Mouse (Mus musculus) liver, embryonic 14.5 days (tissue): ENCODE measurements around the gene Gm5134. TPM values are rescaled to one million over a fixed set of nuclear protein-coding genes. Genes with fewer than 3 reads are reported as not detected.

Experiments used
- ATAC-seq: fragments of 200-750 bp; cut with Nextera tagmentation; 2 replicates; pipeline ENCODE4 v1.8.0; 2017; ENCODE audit warnings: moderate number of reproducible peaks, mild to moderate bottlenecking, moderate library complexity; ENCODE audit not compliant: insufficient read depth
- DNase-seq, 3 experiments: peaks; one replicate each; pipeline ENCODE4 v3.0.0-alpha.2; 2012 to 2013; ENCODE audit warnings: low read depth in 3 of 3, low spot score in 3 of 3
- H3K27ac ChIP-seq: fragments of 300-500 bp; sonication (generic); 2 replicates; pipeline ENCODE4 v1.5.1; 2014; ENCODE audit warnings: moderate library complexity, mild to moderate bottlenecking, control low read depth, inconsistent platforms
- H3K27me3 ChIP-seq: fragments of 300-500 bp; sonication (generic); 2 replicates; pipeline ENCODE4 v1.6.1; 2014; ENCODE audit warnings: mild to moderate bottlenecking, low read length, moderate library complexity; ENCODE audit not compliant: control insufficient read depth, insufficient read depth
- H3K36me3 ChIP-seq: fragments of 300-500 bp; sonication (generic); replicated peaks from 2 replicates; pipeline ENCODE4 v1.6.1; 2014; ENCODE audit warnings: low read depth; ENCODE audit not compliant: control insufficient read depth, insufficient read depth
- H3K4me1 ChIP-seq, 2 experiments: fragments of 200-500 bp in 1 of 2; fragments of 300-500 bp in 1 of 2; sonication (generic) in 1 of 2; replicated peaks; 2 replicates each; pipeline ENCODE4 v1.6.1; 2012 to 2014; ENCODE audit warnings: antibody characterized with exemption in 1 of 2, inconsistent platforms in 1 of 2, low read length in 1 of 2; ENCODE audit not compliant: control insufficient read depth in 2 of 2, insufficient read depth in 2 of 2
- H3K4me2 ChIP-seq: fragments of 300-500 bp; sonication (generic); 2 replicates; pipeline ENCODE4 v1.6.1; 2014; ENCODE audit warnings: low read depth, mild to moderate bottlenecking, control low read depth, moderate library complexity
- H3K4me3 ChIP-seq, 2 experiments: fragments of 200-500 bp in 1 of 2; fragments of 300-500 bp in 1 of 2; sonication (generic) in 1 of 2; 2 replicates each; pipeline ENCODE4 v1.5.1; 2012 to 2014; ENCODE audit warnings: low read depth in 2 of 2, low read length in 2 of 2, mild to moderate bottlenecking in 2 of 2, control low read depth in 1 of 2, inconsistent platforms in 1 of 2, moderate library complexity in 1 of 2; ENCODE audit not compliant: insufficient read depth in 1 of 2
- H3K9ac ChIP-seq: fragments of 300-500 bp; sonication (generic); replicated peaks from 2 replicates; pipeline ENCODE4 v1.6.1; 2014; ENCODE audit warnings: mild to moderate bottlenecking, control low read depth, moderate library complexity
- H3K9me3 ChIP-seq: fragments of 300-500 bp; sonication (generic); 2 replicates; pipeline ENCODE4 v1.6.1; 2016; ENCODE audit warnings: low read length, mixed read lengths; ENCODE audit not compliant: control insufficient read depth
- CTCF ChIP-seq: IDR thresholded peaks from 2 replicates; pipeline ENCODE4 v1.5.1; 2016; ENCODE audit warnings: antibody characterized with exemption, low read depth, control low read depth
- EP300 ChIP-seq: IDR thresholded peaks from 2 replicates; pipeline ENCODE4 v1.6.1; 2016; ENCODE audit warnings: antibody characterized with exemption, low read depth
- WGBS: fragments of 180-500 bp; shearing (Covaris S2); extraction: QIAGEN DNeasy Blood & Tissue Kit; methylation state at CpG from one replicate; pipeline ENCODE4 v1.1.7; 2014; ENCODE audit not compliant: insufficient replicate concordance; 5-methylcytosine and 5-hydroxymethylcytosine counted together
- microRNA-seq: library from miRNA; unstranded; fragments of <30 nt; microRNA quantifications from one replicate; pipeline ENCODE4, GENCODE M21; 2016
- polyA plus RNA-seq, 2 experiments: library from polyadenylated mRNA; depleted of rRNA in 1 of 2; stranded (reverse) in 1 of 2; unstranded in 1 of 2; fragments of >200 nt; fragmentation: Nextera tagmentation in 1 of 2; extraction: Ambion mirVana in 1 of 2; gene quantifications; 2 replicates each; pipeline versions ENCODE4 v1.2.1 to v1.2.3; 2012 to 2014

Gm5134 gene
- polyA plus RNA-seq, 2 experiments, result 0.08 TPM; not detected in 1

- Histone ChIP-seq H3K27me3 (no peaks in the 10 kb centered on the region), H3K9ac (no peak overlapping the region), H3K9me3 (no peaks in the 10 kb centered on the region), H3K4me2 (no peak overlapping the region; the same call in 1 of the 2 replicates), H3K4me1 (peaks cover 0 to 6% of the 10 kb centered on the region in 2 experiments; a peak in 2 of 4 replicates), H3K27ac (no peak overlapping the region), H3K4me3 (no peak overlapping the region), H3K36me3 (no peaks in the 10 kb centered on the region)
- 11% methylated on average over 1 of the region's 1 CpGs for WGBS
- no peak for TF ChIP-seq EP300
- no peak for TF ChIP-seq CTCF
- peak; percentile 47; the same call in 1 of the 2 replicates for ATAC-seq
- no peak for DNase-seq
Observed at GRCm38 (mm10) chr10:76046754-76047153, 92.4 kb downstream of the Gm5134 start.

DNA sequence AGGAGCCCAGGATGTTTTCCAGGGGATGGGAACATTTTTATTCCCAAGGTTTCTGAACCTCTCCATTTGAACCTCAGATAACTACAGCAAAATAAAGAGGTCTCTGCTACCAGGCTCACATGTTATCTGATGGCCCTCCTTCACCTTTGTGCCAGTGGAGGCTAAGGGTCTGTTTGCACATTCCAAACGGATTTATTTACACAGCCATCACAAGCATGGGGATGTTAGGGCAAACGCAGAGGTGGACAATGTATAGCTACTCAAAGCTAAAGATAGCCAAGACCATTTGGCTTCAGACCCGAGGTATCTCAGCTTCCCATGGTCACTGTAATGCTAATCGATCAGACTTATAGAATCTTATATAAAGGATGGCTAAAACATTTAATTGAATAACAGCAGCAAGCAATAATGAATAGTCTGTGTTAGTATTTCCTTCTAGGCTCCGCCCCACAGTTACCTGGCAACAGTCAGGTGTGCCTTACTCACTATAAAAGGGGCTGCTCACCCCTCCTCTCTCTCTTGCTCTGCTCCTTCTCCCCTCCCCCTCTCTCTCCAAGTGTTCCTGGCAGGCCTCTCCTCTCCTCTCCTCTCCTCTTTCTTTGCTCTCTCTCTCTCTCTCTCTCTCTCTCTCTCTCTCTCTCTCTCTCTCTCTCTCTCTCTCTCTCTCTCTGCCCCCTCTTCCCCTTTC, 93.0 kb downstream of the Gm5134 start:
- Histone ChIP-seq H3K27me3 (no peaks in the 10 kb centered on the region), H3K36me3 (no peaks in the 10 kb centered on the region), H3K4me2 (no peak overlapping the region), H3K4me3 (no peak overlapping the region), H3K9me3 (no peaks in the 10 kb centered on the region), H3K27ac (no peak overlapping the region), H3K9ac (no peak overlapping the region), H3K4me1 (peaks cover 0 to 6% of the 10 kb centered on the region in 2 experiments; a peak in 2 of 4 replicates)
- DNase-seq (no peak), ATAC-seq (peak; percentile 70; the same call in 1 of the 2 replicates)
- WGBS, result 35% methylated on average over 5 of the region's 5 CpGs
- no peak for TF ChIP-seq EP300
- TF ChIP-seq CTCF, result no peak

- no peak overlapping the region for H3K9ac ChIP-seq
- no peak for TF ChIP-seq CTCF
- TF ChIP-seq EP300, result no peak
- H3K4me2 ChIP-seq, result no peak overlapping the region
- no peaks in the 10 kb centered on the region for H3K36me3 ChIP-seq
- no peak overlapping the region for H3K27ac ChIP-seq
- no peak overlapping the region for H3K4me3 ChIP-seq
- ATAC-seq (no peak), DNase-seq (no peak)
- peaks cover 0 to 6% of the 10 kb centered on the region in 2 experiments; a peak in 2 of 4 replicates for H3K4me1 ChIP-seq
- 40% methylated on average over 6 of the region's 6 CpGs for whole genome bisulfite sequencing
- no peaks in the 10 kb centered on the region for H3K27me3 ChIP-seq
- H3K9me3 ChIP-seq, result no peaks in the 10 kb centered on the region
Observed at GRCm38 (mm10) chr10:76048967-76049366, 94.7 kb downstream of the Gm5134 start.

- no peak overlapping the region for H3K4me3 ChIP-seq
- WGBS, result 62% methylated on average over 11 of the region's 11 CpGs
- no peak overlapping the region for H3K4me2 ChIP-seq
- H3K4me1 ChIP-seq, result peaks cover 0 to 1% of the 10 kb centered on the region in 2 experiments; a peak in 1 of 4 replicates
- TF ChIP-seq EP300, result no peak
- TF ChIP-seq CTCF, result no peak
- no peaks in the 10 kb centered on the region for H3K9me3 ChIP-seq
- H3K9ac ChIP-seq, result no peak overlapping the region
- ATAC-seq, result no peak
- H3K27ac ChIP-seq, result no peak overlapping the region
- H3K36me3 ChIP-seq, result no peaks in the 10 kb centered on the region
- no peaks in the 10 kb centered on the region for H3K27me3 ChIP-seq
- no peak for DNase-seq
Observed at GRCm38 (mm10) chr10:76051860-76052259, 97.5 kb downstream of the Gm5134 start.

Small RNAs within 50 kb of the gene (microRNA-seq; reads per million reads assigned to microRNA genes)
- gene Mir6409, result not detected

Other genes starting within 250 kb of the Gm5134 start
- gene Cabin1, start 190.2 kb upstream of the Gm5134 start, polyA plus RNA-seq (2012; rRNA removed), result 11.2 and 11.3 TPM in 2 replicates
- gene Cabin1, start 190.2 kb upstream of the Gm5134 start, polyA plus RNA-seq (2014; fragmentation: Nextera tagmentation; extraction: Ambion mirVana), result 12.0 and 13.7 TPM in 2 replicates
- 116 and 138 TPM in 2 replicates for gene Ddt, start 181.1 kb upstream of the Gm5134 start, polyA plus RNA-seq (2012; rRNA removed)
- 169 and 176 TPM in 2 replicates for gene Ddt, start 181.1 kb upstream of the Gm5134 start, polyA plus RNA-seq (2014; fragmentation: Nextera tagmentation; extraction: Ambion mirVana)
- gene Gm20441, start 173.6 kb upstream of the Gm5134 start, polyA plus RNA-seq (2012; rRNA removed), result 0.04 TPM in 1 of 2 replicates, not detected in the other
- gene Gm20441, start 173.6 kb upstream of the Gm5134 start, polyA plus RNA-seq (2014; fragmentation: Nextera tagmentation; extraction: Ambion mirVana), result not detected in 2 replicates
- 5.3 and 5.5 TPM in 2 replicates for gene Gstt3, start 173.1 kb upstream of the Gm5134 start, polyA plus RNA-seq (2012; rRNA removed)
- 9.4 and 12.0 TPM in 2 replicates for gene Gstt3, start 173.1 kb upstream of the Gm5134 start, polyA plus RNA-seq (2014; fragmentation: Nextera tagmentation; extraction: Ambion mirVana)
- 71.5 and 90.6 TPM in 2 replicates for gene Gstt1, start 155.9 kb upstream of the Gm5134 start, polyA plus RNA-seq (2012; rRNA removed)
- 68.8 and 75.7 TPM in 2 replicates for gene Gstt1, start 155.9 kb upstream of the Gm5134 start, polyA plus RNA-seq (2014; fragmentation: Nextera tagmentation; extraction: Ambion mirVana)
- gene Gstt4, start 132.0 kb upstream of the Gm5134 start, polyA plus RNA-seq (2012; rRNA removed), result not detected in 2 replicates
- 0.10 TPM in 1 of 2 replicates, not detected in the other for gene Gstt4, start 132.0 kb upstream of the Gm5134 start, polyA plus RNA-seq (2014; fragmentation: Nextera tagmentation; extraction: Ambion mirVana)
- gene Gstt2, start 117.1 kb upstream of the Gm5134 start, polyA plus RNA-seq (2012; rRNA removed), result 33.8 and 36.4 TPM in 2 replicates
- gene Gstt2, start 117.1 kb upstream of the Gm5134 start, polyA plus RNA-seq (2014; fragmentation: Nextera tagmentation; extraction: Ambion mirVana), result 42.7 and 43.7 TPM in 2 replicates
- gene Mif, start 94.3 kb upstream of the Gm5134 start, polyA plus RNA-seq (2012; rRNA removed), result 846 and 879 TPM in 2 replicates
- 746 and 755 TPM in 2 replicates for gene Mif, start 94.3 kb upstream of the Gm5134 start, polyA plus RNA-seq (2014; fragmentation: Nextera tagmentation; extraction: Ambion mirVana)
- gene Derl3, start 61.1 kb upstream of the Gm5134 start, polyA plus RNA-seq (2012; rRNA removed), result 0.23 and 0.47 TPM in 2 replicates
- gene Derl3, start 61.1 kb upstream of the Gm5134 start, polyA plus RNA-seq (2014; fragmentation: Nextera tagmentation; extraction: Ambion mirVana), result 0.18 TPM in 1 of 2 replicates, not detected in the other
- 21.2 and 28.5 TPM in 2 replicates for gene Smarcb1, start 32.9 kb upstream of the Gm5134 start, polyA plus RNA-seq (2012; rRNA removed)
- 47.7 and 55.3 TPM in 2 replicates for gene Smarcb1, start 32.9 kb upstream of the Gm5134 start, polyA plus RNA-seq (2014; fragmentation: Nextera tagmentation; extraction: Ambion mirVana)
- gene Chchd10, start 21.4 kb upstream of the Gm5134 start, polyA plus RNA-seq (2012; rRNA removed), result 55.8 and 72.9 TPM in 2 replicates
- 106 and 111 TPM in 2 replicates for gene Chchd10, start 21.4 kb upstream of the Gm5134 start, polyA plus RNA-seq (2014; fragmentation: Nextera tagmentation; extraction: Ambion mirVana)
- 1.3 and 1.5 TPM in 2 replicates for gene Mmp11, start 18.0 kb upstream of the Gm5134 start, polyA plus RNA-seq (2012; rRNA removed)
- 1.1 and 1.5 TPM in 2 replicates for gene Mmp11, start 18.0 kb upstream of the Gm5134 start, polyA plus RNA-seq (2014; fragmentation: Nextera tagmentation; extraction: Ambion mirVana)
- 22.5 and 27.6 TPM in 2 replicates for gene Gm867, start 13.8 kb upstream of the Gm5134 start, polyA plus RNA-seq (2012; rRNA removed)
- gene Gm867, start 13.8 kb upstream of the Gm5134 start, polyA plus RNA-seq (2014; fragmentation: Nextera tagmentation; extraction: Ambion mirVana), result 20.9 and 21.9 TPM in 2 replicates
- 0.85 and 2.1 TPM in 2 replicates for gene Vpreb3, start 11.5 kb upstream of the Gm5134 start, polyA plus RNA-seq (2012; rRNA removed)
- gene Vpreb3, start 11.5 kb upstream of the Gm5134 start, polyA plus RNA-seq (2014; fragmentation: Nextera tagmentation; extraction: Ambion mirVana), result 2.5 and 2.9 TPM in 2 replicates
- 6.8 and 7.1 TPM in 2 replicates for gene Zfp280b, start 78.1 kb downstream of the Gm5134 start, polyA plus RNA-seq (2012; rRNA removed)
- 9.6 and 10.1 TPM in 2 replicates for gene Zfp280b, start 78.1 kb downstream of the Gm5134 start, polyA plus RNA-seq (2014; fragmentation: Nextera tagmentation; extraction: Ambion mirVana)
- gene Slc5a4b, start 156.4 kb downstream of the Gm5134 start, polyA plus RNA-seq (2012; rRNA removed), result 0.08 and 0.10 TPM in 2 replicates
- gene Slc5a4b, start 156.4 kb downstream of the Gm5134 start, polyA plus RNA-seq (2014; fragmentation: Nextera tagmentation; extraction: Ambion mirVana), result 0.03 and 0.18 TPM in 2 replicates
- gene Slc5a4a, start 192.9 kb downstream of the Gm5134 start, polyA plus RNA-seq (2012; rRNA removed), result 0.03 and 0.04 TPM in 2 replicates
- not detected in 2 replicates for gene Slc5a4a, start 192.9 kb downstream of the Gm5134 start, polyA plus RNA-seq (2014; fragmentation: Nextera tagmentation; extraction: Ambion mirVana)